In genomic region chr9:9200827-9201388, GRCm38 (mm10) we compare ENCODE assay signal across 28 mouse cellular contexts. TPM values are rescaled to one million over a fixed set of nuclear protein-coding genes. Genes with fewer than 3 reads are reported as not detected.
A peak's percentile ranks its signal among the peaks of the same experiment; 100 is the strongest.
DNase-seq lines count a peak whose midpoint lies in the region; ATAC-seq and TF ChIP-seq lines count a peak whose summit lies in the region.
"Had no signal": no experiment of that assay in that cellular context is flagged by ENCODE, and none has a peak within 500 bp of the region (broad histone marks: within the 10 kb centered on the region; RNA-seq: fewer than 3 reads in every experiment).

No protein-coding gene starts in this region.

- TF ChIP-seq EP300 in stomach, postnatal 0 days (optimal IDR thresholded peaks at IDR 0.05) = no peak

- no peak for DNase-seq in gastrocnemius, adult 2 months
- no peak for DNase-seq in gastrocnemius, adult 18-20 months (ENCODE audit: low spot score)
- DNase-seq in lung, embryonic 14.5 days = peak; percentile 16
- DNase-seq in lung, postnatal 14 days = no peak
- DNase-seq in urinary bladder, postnatal 14 days (ENCODE audit: low spot score) = peak; percentile 28
- no peak for DNase-seq in urinary bladder, postnatal 4 days (ENCODE audit: low spot score in 2 of 2)
- peak; percentile 35 for DNase-seq in stomach, postnatal 0 days (ENCODE audit: low spot score)
- DNase-seq in adrenal gland, postnatal 4 days (ENCODE audit: low spot score in 2 of 2) = no peak
- DNase-seq: adrenal gland, postnatal 10 days; cerebellum, adult 18-20 months; cerebellum, postnatal 10 days; gastrocnemius, postnatal 25 days; heart, postnatal 36 days; kidney, adult 18-20 months; kidney, postnatal 25 days; thymus, postnatal 14 days had no signal

- no peaks in the 10 kb centered on the region for H3K36me3 ChIP-seq in lung, embryonic 14.5 days (ENCODE audit: insufficient read depth)
- H3K36me3 ChIP-seq in stomach, postnatal 0 days (ENCODE audit: control insufficient read depth, insufficient read depth, low read length) = no peaks in the 10 kb centered on the region
- H3K36me3 ChIP-seq: forebrain, embryonic 12.5 days; heart, embryonic 13.5 days; hindbrain, embryonic 12.5 days; kidney, embryonic 15.5 days; liver, embryonic 15.5 days; midbrain, embryonic 13.5 days; neural tube, embryonic 13.5 days had no signal

- H3K4me1 ChIP-seq in lung, embryonic 14.5 days (ENCODE audit: insufficient read depth) = peaks cover 16% of the 10 kb centered on the region
- no peaks in the 10 kb centered on the region for H3K4me1 ChIP-seq in stomach, postnatal 0 days (replicated peaks; ENCODE audit: control insufficient read depth, insufficient read depth)
- H3K4me1 ChIP-seq: megakaryocyte, embryonic 14.5 days had no signal

- no peak for TF ChIP-seq CTCF in gastrocnemius, adult 2 months (IDR thresholded peaks at IDR 0.05)
- TF ChIP-seq CTCF in lung, embryonic 14.5 days (IDR thresholded peaks at IDR 0.05; ENCODE audit: low read depth) = no peak
- TF ChIP-seq CTCF in stomach, postnatal 0 days (IDR thresholded peaks at IDR 0.05; ENCODE audit: low read depth) = no peak

- H3K4me2 ChIP-seq in lung, embryonic 14.5 days = no peak overlapping the region
- no peak overlapping the region for H3K4me2 ChIP-seq in stomach, postnatal 0 days (replicated peaks; ENCODE audit: low read depth)
- H3K4me2 ChIP-seq: forebrain, embryonic 12.5 days; heart, embryonic 13.5 days; hindbrain, embryonic 12.5 days; kidney, embryonic 15.5 days; liver, embryonic 15.5 days; midbrain, embryonic 13.5 days; neural tube, embryonic 13.5 days had no signal

- H3K27me3 ChIP-seq in lung, embryonic 14.5 days (ENCODE audit: insufficient read depth, low read length) = no peaks in the 10 kb centered on the region
- H3K27me3 ChIP-seq in stomach, postnatal 0 days (ENCODE audit: control insufficient read depth, insufficient read depth, low read length) = no peaks in the 10 kb centered on the region
- H3K27me3 ChIP-seq: forebrain, embryonic 12.5 days; heart, embryonic 13.5 days; hindbrain, embryonic 12.5 days; kidney, embryonic 15.5 days; liver, embryonic 15.5 days; megakaryocyte, embryonic 14.5 days; midbrain, embryonic 13.5 days; neural tube, embryonic 13.5 days; Patski had no signal

- ATAC-seq in lung, embryonic 14.5 days (ENCODE audit: insufficient read depth) = peak; percentile 52; the same call in 1 of the 2 replicates
- peak; percentile 45; the same call in 1 of the 2 replicates for ATAC-seq in stomach, postnatal 0 days (ENCODE audit: low FRiP score, low TSS enrichment)
- ATAC-seq: hindbrain, postnatal 0 days; midbrain, embryonic 13.5 days; Patski had no signal

- no peaks in the 10 kb centered on the region for H3K9me3 ChIP-seq in lung, embryonic 14.5 days (ENCODE audit: low read depth, low read length)
- no peaks in the 10 kb centered on the region for H3K9me3 ChIP-seq in stomach, postnatal 0 days (ENCODE audit: control insufficient read depth, low read length)
- H3K9me3 ChIP-seq: forebrain, embryonic 12.5 days; hindbrain, embryonic 12.5 days; kidney, embryonic 15.5 days; liver, embryonic 15.5 days; megakaryocyte, embryonic 14.5 days; midbrain, embryonic 13.5 days; neural tube, embryonic 13.5 days had no signal

- no peak overlapping the region for H3K9ac ChIP-seq in lung, embryonic 14.5 days
- no peak overlapping the region for H3K9ac ChIP-seq in stomach, postnatal 0 days (ENCODE audit: low read length)
- H3K9ac ChIP-seq: forebrain, embryonic 12.5 days; heart, embryonic 13.5 days; hindbrain, embryonic 12.5 days; kidney, embryonic 15.5 days; liver, embryonic 15.5 days; midbrain, embryonic 13.5 days; neural tube, embryonic 13.5 days had no signal

- intact Hi-C loops in gastrocnemius, adult 2 months (cut with DNase I) = no loop called here

- H3K4me3 ChIP-seq in gastrocnemius, adult 2 months = no peak overlapping the region
- H3K4me3 ChIP-seq in lung, embryonic 14.5 days (ENCODE audit: low read depth, low read length) = no peak overlapping the region
- H3K4me3 ChIP-seq in stomach, postnatal 0 days (ENCODE audit: low read depth, low read length) = no peak overlapping the region
- H3K4me3 ChIP-seq: erythroblast, embryonic 14.5 days; forebrain, embryonic 12.5 days; heart, embryonic 13.5 days; hindbrain, embryonic 12.5 days; kidney, embryonic 15.5 days; liver, embryonic 15.5 days; megakaryocyte, embryonic 14.5 days; midbrain, embryonic 13.5 days; neural tube, embryonic 13.5 days had no signal

- 25% methylated on average over 8 of the region's 8 CpGs for WGBS in lung, embryonic 14.5 days
- 43% methylated on average over 8 of the region's 8 CpGs for WGBS in stomach, postnatal 0 days

- peak overlapping the region; percentile 39; the same call in 1 of the 2 replicates for H3K27ac ChIP-seq in gastrocnemius, adult 2 months
- H3K27ac ChIP-seq in lung, embryonic 14.5 days (ENCODE audit: low read depth) = no peak overlapping the region
- H3K27ac ChIP-seq in stomach, postnatal 0 days (replicated peaks) = no peak overlapping the region
- H3K27ac ChIP-seq: forebrain, embryonic 12.5 days; heart, embryonic 13.5 days; hindbrain, embryonic 12.5 days; hindbrain, postnatal 0 days; kidney, embryonic 15.5 days; liver, embryonic 15.5 days; midbrain, embryonic 13.5 days; neural tube, embryonic 13.5 days had no signal

RNA-seq across cellular contexts. Expression of gene Arhgap42, which starts 38.0 kb away (rescaled TPM):
- total RNA-seq in gastrocnemius, adult 2 months (2021) = 1 to 10 TPM; 4.4 to 7.9 TPM
- total RNA-seq in gastrocnemius, adult 18-20 months (2021) = 1 to 10 TPM; 4.0 to 5.6 TPM
- polyA plus RNA-seq in lung, embryonic 14.5 days (2014; fragmentation: Nextera tagmentation; extraction: Ambion mirVana) = 44.2 and 45.8 TPM in 2 replicates
- 19.8 and 21.7 TPM in 2 replicates for polyA plus RNA-seq in stomach, postnatal 0 days (2015; fragmentation: Nextera tagmentation; extraction: Ambion mirVana)
- total RNA-seq in adrenal gland, postnatal 4 days (2021) = 10 to 100 TPM; 27.8 to 29.3 TPM
- total RNA-seq: MEL had no signal

Comparison
In these comparisons a context has a peak if more than half of its experiments do, and no peak if none do; other contexts are left out.
1. DNase-seq: peak in lung, embryonic 14.5 days (single experiment), urinary bladder, postnatal 14 days (single experiment) and stomach, postnatal 0 days (single experiment); none in gastrocnemius, adult 2 months (single experiment), gastrocnemius, adult 18-20 months (single experiment), lung, postnatal 14 days (single experiment), urinary bladder, postnatal 4 days (0 of 2) and adrenal gland, postnatal 4 days (0 of 2).